Mouse (Mus musculus) intestine, embryonic 15.5 days (tissue): ENCODE results near the gene Notch2. TPM values are rescaled to one million over a fixed set of nuclear protein-coding genes. Genes with fewer than 3 reads are reported as not detected.

ENCODE experiments used
- ATAC-seq: fragments of 200-750 bp; cut with Nextera tagmentation; 2 replicates; pipeline ENCODE4 v1.8.0; 2017; ENCODE audit warnings: moderate TSS enrichment, moderate library complexity
- H3K27ac ChIP-seq: fragments of 300-500 bp; sonication (generic); 2 replicates; pipeline ENCODE4 v1.5.1; 2015; ENCODE audit warnings: mild to moderate bottlenecking, inconsistent platforms
- H3K27me3 ChIP-seq: fragments of 300-500 bp; sonication (generic); replicated peaks from 2 replicates; pipeline ENCODE4 v1.6.1; 2015; ENCODE audit warnings: inconsistent platforms
- H3K36me3 ChIP-seq: fragments of 300-500 bp; sonication (generic); 2 replicates; pipeline ENCODE4 v1.6.1; 2015; ENCODE audit warnings: inconsistent platforms
- H3K4me1 ChIP-seq: fragments of 300-500 bp; sonication (generic); replicated peaks from 2 replicates; pipeline ENCODE4 v1.6.1; 2015; ENCODE audit warnings: inconsistent platforms
- H3K4me2 ChIP-seq: fragments of 300-500 bp; sonication (generic); replicated peaks from 2 replicates; pipeline ENCODE4 v1.6.1; 2015; ENCODE audit warnings: mild to moderate bottlenecking, inconsistent platforms
- H3K4me3 ChIP-seq: fragments of 300-500 bp; sonication (generic); replicated peaks from 2 replicates; pipeline ENCODE4 v1.5.1; 2015; ENCODE audit warnings: inconsistent platforms
- H3K9ac ChIP-seq: fragments of 300-500 bp; sonication (generic); 2 replicates; pipeline ENCODE4 v1.6.1; 2015; ENCODE audit warnings: inconsistent platforms
- H3K9me3 ChIP-seq: fragments of 300-500 bp; sonication (generic); 2 replicates; pipeline ENCODE4 v1.6.1; 2016; ENCODE audit warnings: inconsistent platforms
- WGBS: fragments of 180-500 bp; shearing (Covaris S2); methylation state at CpG from one replicate; pipeline ENCODE4 v1.1.7; 2015; 5-methylcytosine and 5-hydroxymethylcytosine counted together
- polyA plus RNA-seq: library from polyadenylated mRNA; unstranded; fragments of >200 nt; fragmentation: Nextera tagmentation; extraction: Ambion mirVana; gene quantifications from 2 replicates; pipeline ENCODE4 v1.2.1, GENCODE M21; 2015

Gene Notch2
- polyA plus RNA-seq, 1 experiment from 2014 or later: 17.9 TPM

DNA sequence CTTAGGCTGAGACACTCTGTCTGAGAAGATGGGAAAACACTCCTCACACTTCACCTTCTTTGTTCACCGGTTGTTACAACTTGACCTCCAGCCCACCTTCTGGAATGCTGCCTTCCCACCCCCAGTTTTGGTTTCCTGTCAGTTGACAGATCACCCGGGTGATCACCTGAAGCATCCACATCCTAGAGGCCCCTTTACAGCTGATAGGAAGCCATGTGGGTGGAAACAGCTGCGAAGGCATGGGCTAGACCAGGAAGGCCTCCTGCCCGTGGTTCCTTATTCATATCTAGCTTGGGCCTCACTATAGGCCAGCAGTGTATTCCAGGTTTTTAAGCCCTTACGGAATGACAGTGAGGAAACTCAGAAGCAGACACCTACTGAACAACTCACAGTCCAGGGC lies 73.5 kb downstream of the Notch2 start:
- Histone ChIP-seq H3K4me3 (no peak overlapping the region), H3K27ac (peak overlapping the region; percentile 49), H3K9ac (no peak overlapping the region), H3K36me3 (peaks cover 2% of the 10 kb centered on the region; the same call in 1 of the 2 replicates), H3K4me1 (peaks cover 19% of the 10 kb centered on the region), H3K4me2 (no peak overlapping the region), H3K27me3 (no peaks in the 10 kb centered on the region), H3K9me3 (no peaks in the 10 kb centered on the region)
- ATAC-seq: no peak
- 53% methylated on average over 5 of the region's 5 CpGs for WGBS

DNA sequence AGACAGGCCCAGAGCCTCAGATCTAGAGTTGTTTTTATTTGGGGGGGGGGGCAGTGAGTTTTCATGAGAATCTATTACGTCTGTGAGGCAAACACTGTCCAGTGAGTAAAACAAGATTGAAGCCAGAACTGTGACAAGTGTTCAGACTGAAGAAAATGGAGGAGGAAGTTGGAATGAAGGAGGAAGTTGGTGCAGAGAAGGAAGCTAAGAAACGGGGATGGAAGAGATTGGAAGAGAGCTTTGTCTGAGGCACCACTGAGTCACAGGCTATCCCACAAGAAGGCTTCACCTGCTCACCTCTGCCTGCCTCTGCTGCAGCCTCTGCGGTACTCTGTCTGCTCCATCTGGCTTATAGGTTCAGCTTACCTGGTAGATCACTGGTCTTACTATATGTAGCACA lies 74.2 kb downstream of the Notch2 start:
- H3K9me3 ChIP-seq: no peaks in the 10 kb centered on the region
- peaks cover 19% of the 10 kb centered on the region for H3K4me1 ChIP-seq
- whole genome bisulfite sequencing: 78% methylated on average over 3 of the region's 3 CpGs
- H3K9ac ChIP-seq: no peak overlapping the region
- H3K36me3 ChIP-seq: 0 out of 2 replicates have a peak, but pooled peaks cover 2% of the 10 kb centered on the region
- no peak overlapping the region for H3K4me2 ChIP-seq
- no peaks in the 10 kb centered on the region for H3K27me3 ChIP-seq
- no peak for ATAC-seq
- H3K4me3 ChIP-seq: no peak overlapping the region
- H3K27ac ChIP-seq: no peak overlapping the region

DNA sequence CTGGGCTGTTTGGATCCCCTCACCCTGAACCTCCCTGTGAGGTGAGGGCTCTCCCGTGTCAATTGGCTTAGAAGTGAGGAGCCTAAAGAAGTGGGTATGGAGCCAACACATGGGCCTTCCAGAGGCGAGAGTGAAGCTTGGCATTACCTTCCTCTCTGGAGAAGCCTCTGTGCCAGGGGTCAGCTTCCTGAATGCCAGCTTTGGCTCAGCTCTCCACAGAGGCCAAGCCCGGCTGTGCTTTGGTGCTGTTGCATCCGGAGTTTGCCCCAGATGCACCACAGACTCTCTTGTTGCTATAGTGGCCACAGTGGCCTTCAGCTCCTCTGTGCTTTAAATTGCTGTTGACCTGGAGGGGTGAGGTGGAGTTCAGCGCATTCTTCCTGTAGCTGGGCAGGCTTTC lies 76.4 kb downstream of the Notch2 start:
- no peaks in the 10 kb centered on the region for H3K27me3 ChIP-seq
- ATAC-seq: no peak
- H3K4me3 ChIP-seq: no peak overlapping the region
- no peak overlapping the region for H3K27ac ChIP-seq
- no peaks in the 10 kb centered on the region for H3K9me3 ChIP-seq
- H3K36me3 ChIP-seq: no peaks in the 10 kb centered on the region
- 61% methylated on average over 5 of the region's 5 CpGs for WGBS
- no peak overlapping the region for H3K4me2 ChIP-seq
- peaks cover 17% of the 10 kb centered on the region for H3K4me1 ChIP-seq
- H3K9ac ChIP-seq: no peak overlapping the region

DNA sequence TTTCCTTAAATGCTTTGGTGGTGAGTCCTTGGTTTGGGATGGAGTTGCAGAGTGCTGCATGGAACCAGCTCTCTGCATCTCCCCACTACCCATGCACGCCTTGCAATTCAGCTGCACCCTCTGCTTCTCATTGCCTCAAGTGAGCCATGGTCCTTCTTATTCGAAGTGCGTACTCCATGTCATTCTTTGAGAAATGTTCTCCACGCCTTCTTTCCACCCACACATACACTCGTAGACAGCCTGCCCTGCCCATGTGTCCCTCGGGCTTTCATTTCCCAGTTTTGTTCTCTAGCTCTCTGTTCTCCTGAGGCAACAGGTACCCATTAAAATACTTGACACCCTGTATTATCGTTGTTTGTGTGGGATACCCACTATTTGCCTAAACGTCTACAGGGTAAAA lies 76.8 kb downstream of the Notch2 start:
- Histone ChIP-seq H3K9me3 (no peaks in the 10 kb centered on the region), H3K9ac (no peak overlapping the region), H3K27ac (no peak overlapping the region), H3K4me3 (no peak overlapping the region), H3K36me3 (no peaks in the 10 kb centered on the region), H3K4me2 (no peak overlapping the region), H3K4me1 (peaks cover 14% of the 10 kb centered on the region), H3K27me3 (no peaks in the 10 kb centered on the region)
- WGBS: 75% methylated on average over 8 of the region's 8 CpGs
- no peak for ATAC-seq

DNA sequence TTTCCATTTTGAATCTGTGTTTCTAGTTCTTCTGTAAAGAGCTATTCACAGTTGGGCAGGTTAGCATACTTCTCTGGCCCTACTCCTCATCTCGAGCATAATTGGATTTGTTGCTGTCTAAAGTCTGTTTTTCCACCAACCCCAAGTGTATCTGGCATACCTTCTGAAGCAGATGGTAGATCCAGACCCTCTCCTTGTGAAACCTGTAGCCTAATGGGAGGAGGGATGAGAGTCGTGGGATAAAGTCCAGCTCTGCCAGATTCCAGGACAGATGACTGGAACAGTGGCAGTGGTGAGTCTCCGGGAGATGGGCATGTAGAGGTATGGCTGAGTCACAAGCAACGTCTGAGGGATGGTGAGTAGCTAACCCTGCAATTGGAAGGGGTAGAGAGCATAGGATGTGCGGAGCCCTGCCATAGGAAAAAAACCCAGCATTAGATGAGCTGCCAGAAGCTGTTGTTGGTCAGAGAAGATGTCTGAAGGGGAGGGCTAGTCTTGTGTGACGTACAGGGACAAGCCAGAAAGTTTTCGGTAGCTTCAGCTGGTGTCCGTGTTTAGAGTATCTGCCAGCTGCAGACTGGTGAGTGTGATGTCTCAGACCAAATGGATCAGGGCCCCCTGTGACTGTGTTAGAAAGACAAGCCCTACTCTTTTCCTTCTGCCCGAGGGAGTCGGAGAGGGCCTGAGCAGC lies 79.5 kb downstream of the Notch2 start:
- Histone ChIP-seq H3K4me3 (no peak overlapping the region), H3K27ac (0 out of 2 replicates have a peak overlapping the region, but pooled peaks have one; percentile 27), H3K36me3 (0 out of 2 replicates have a peak, but pooled peaks cover 7% of the 10 kb centered on the region), H3K4me2 (no peak overlapping the region), H3K9ac (no peak overlapping the region), H3K9me3 (no peaks in the 10 kb centered on the region), H3K27me3 (no peaks in the 10 kb centered on the region), H3K4me1 (peaks cover 7% of the 10 kb centered on the region)
- WGBS: 73% methylated on average over 10 of the region's 10 CpGs
- no peak for ATAC-seq

DNA sequence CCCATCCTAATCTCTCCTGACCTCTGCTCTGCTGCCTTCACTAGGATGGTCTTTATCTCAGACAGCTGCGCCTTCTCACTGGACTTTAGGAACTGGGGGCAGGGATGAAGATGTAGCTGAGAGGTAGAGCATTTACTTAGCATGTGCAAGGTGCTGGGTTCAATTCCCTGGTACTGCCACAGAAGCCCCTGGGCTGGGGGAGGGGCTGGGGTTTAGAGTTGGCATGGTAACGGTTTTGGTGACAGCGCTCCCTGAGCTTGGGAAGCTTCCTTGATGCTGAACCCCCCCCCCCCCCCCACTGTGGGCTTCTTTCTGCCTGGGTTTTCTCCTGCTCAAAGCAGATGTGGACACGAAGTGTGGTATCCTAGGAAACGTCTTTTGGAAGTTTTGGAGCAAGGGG lies 80.6 kb downstream of the Notch2 start:
- ATAC-seq: no peak
- Histone ChIP-seq H3K36me3 (0 out of 2 replicates have a peak, but pooled peaks cover 9% of the 10 kb centered on the region), H3K9ac (no peak overlapping the region), H3K4me1 (peaks cover 7% of the 10 kb centered on the region), H3K27me3 (no peaks in the 10 kb centered on the region), H3K4me3 (no peak overlapping the region), H3K4me2 (no peak overlapping the region), H3K27ac (0 out of 2 replicates have a peak overlapping the region, but pooled peaks have one; percentile 24), H3K9me3 (no peaks in the 10 kb centered on the region)
- 66% methylated on average over 5 of the region's 5 CpGs for WGBS

DNA sequence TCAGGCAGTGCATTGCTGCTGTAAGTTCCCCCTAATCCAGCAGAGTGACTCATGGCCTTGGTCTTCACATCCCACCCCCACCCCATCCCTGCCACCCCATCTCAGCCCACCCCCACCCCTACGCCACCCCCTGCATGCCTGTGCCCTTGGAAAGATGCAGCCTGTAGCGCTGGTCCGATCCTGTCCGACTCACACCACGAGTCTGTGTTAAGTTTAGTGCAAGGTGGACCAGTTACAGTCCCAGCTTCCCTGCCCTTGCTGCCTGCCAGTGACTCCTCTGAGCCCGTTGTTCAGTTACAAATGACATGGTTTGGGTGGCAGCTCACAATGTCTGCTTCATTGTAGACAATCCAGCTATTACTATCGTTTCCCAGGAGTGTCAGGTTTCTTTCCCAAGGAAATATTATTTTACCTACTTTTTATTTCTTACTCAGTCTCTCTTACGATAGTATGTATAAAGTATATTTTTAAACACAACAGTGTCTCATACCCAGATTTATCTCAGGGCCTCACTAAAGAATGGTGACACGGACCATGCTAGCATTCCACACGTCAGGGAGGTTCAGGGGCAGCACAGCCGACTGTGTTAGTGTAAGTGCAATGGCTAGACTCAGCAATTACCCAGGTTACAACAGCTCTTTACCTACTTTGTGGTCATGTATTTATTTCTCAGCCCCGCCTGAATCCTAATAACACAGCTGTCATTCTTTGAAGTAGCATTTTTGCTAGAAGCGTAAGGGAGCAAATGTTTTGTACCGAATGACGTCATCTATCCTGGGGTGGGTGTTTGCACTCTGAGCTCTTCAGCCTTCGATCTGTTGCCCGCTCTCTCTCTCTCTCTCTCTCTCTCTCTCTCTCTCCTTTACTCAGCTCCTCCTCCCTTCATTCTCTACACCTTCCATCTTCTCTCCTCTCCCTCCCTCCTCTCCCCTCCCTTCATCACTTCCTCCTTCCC lies 81.6 kb downstream of the Notch2 start:
- ATAC-seq: peak; percentile 66
- no peaks in the 10 kb centered on the region for H3K9me3 ChIP-seq
- H3K27me3 ChIP-seq: no peaks in the 10 kb centered on the region
- peaks cover 7% of the 10 kb centered on the region for H3K4me1 ChIP-seq
- no peak overlapping the region for H3K4me3 ChIP-seq
- 0 out of 2 replicates have a peak, but pooled peaks cover 9% of the 10 kb centered on the region for H3K36me3 ChIP-seq
- no peak overlapping the region for H3K4me2 ChIP-seq
- WGBS: 48% methylated on average over 17 of the region's 17 CpGs
- no peak overlapping the region for H3K9ac ChIP-seq
- 0 out of 2 replicates have a peak overlapping the region, but pooled peaks have one; percentile 24 for H3K27ac ChIP-seq

DNA sequence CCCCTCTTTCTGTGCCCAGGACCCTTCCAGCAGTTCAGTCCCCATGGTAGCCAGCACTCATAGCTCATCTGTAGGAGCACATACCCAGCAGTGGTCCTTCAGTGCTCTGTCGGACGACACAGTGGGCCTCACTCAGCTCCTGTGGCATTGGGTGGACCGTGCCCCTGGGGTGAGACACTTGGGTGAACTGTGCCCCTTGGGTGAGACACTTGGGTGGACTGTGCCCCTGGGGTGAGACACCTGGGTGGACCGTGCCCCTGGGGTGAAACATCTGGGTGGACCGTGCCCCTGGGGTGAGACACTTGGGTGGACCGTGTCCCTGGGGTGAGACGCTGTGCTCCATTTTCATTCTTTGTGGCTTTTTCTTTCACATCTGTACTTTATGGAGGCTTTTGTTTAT lies 83.7 kb downstream of the Notch2 start:
- H3K27me3 ChIP-seq: no peaks in the 10 kb centered on the region
- H3K4me3 ChIP-seq: no peak overlapping the region
- no peak overlapping the region for H3K9ac ChIP-seq
- H3K36me3 ChIP-seq: peaks cover 24% of the 10 kb centered on the region
- WGBS: 94% methylated on average over 7 of the region's 7 CpGs
- no peak overlapping the region for H3K27ac ChIP-seq
- H3K9me3 ChIP-seq: no peaks in the 10 kb centered on the region
- no peak for ATAC-seq
- no peak overlapping the region for H3K4me2 ChIP-seq
- H3K4me1 ChIP-seq: peaks cover 7% of the 10 kb centered on the region

DNA sequence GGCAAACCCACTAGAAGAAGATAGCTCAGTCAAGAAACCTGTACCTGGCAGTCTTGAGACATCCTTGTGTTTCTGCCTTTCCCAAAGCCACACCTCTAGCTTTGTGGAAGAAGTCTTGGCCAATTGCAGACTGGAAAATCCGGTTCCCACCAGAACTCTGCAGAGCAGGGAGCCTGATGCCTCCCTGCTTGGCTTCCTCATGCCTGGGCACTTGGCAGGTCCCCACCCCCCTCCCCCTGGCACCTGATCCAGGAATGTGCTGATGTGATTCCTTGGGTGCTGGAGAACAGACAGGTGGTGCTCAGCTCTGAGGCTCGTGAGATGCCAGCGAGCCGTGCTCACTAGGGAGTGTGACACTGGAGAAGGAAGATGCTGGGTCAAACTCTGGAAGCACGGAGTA lies 85.3 kb downstream of the Notch2 start:
- H3K27me3 ChIP-seq: no peaks in the 10 kb centered on the region
- 86% methylated on average over 5 of the region's 5 CpGs for WGBS
- peaks cover 38% of the 10 kb centered on the region for H3K36me3 ChIP-seq
- no peak overlapping the region for H3K9ac ChIP-seq
- no peaks in the 10 kb centered on the region for H3K9me3 ChIP-seq
- no peak overlapping the region for H3K4me2 ChIP-seq
- no peak overlapping the region for H3K27ac ChIP-seq
- H3K4me1 ChIP-seq: peaks cover 7% of the 10 kb centered on the region
- H3K4me3 ChIP-seq: no peak overlapping the region
- ATAC-seq: peak; percentile 18; the same call in 1 of the 2 replicates

DNA sequence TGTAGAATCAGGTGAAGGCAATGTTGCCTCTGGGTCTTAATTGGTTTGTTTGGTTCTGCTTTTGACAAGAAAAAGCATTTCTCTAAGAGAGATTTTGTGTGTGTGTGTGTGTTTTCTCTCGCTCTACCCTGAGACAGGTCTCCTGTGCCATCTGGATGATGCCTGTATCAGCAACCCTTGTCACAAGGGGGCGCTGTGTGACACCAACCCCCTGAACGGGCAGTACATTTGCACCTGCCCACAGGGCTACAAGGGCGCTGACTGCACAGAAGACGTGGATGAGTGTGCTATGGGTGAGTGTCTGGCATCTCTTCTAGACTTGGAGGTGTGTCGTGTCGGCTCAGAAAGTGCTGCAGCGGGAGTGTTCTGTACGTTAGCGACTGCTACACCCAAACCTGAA lies 86.0 kb downstream of the Notch2 start:
- Histone ChIP-seq H3K36me3 (peaks cover 38% of the 10 kb centered on the region), H3K27me3 (no peaks in the 10 kb centered on the region), H3K4me1 (peaks cover 10% of the 10 kb centered on the region), H3K27ac (no peak overlapping the region), H3K4me2 (no peak overlapping the region), H3K4me3 (no peak overlapping the region), H3K9me3 (no peaks in the 10 kb centered on the region), H3K9ac (no peak overlapping the region)
- WGBS: 86% methylated on average over 10 of the region's 10 CpGs
- no peak for ATAC-seq

DNA sequence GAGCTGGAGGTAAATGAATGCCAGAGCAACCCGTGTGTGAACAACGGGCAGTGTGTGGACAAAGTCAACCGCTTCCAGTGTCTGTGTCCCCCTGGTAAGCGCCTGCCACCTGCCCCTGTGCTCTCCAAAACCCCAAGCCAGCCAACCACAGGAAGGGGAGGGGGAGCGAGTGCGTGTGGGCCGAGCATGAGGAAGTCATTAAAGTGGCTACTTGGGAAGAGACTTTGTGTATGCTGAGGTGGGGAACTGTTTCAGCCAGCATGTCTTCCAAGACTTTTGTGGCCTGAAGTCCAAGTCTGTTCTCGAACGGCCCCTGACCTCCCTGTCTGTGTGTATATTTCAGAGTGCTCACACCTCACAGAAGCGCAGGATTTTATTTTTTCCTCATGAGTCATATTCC lies 88.2 kb downstream of the Notch2 start:
- no peak for ATAC-seq
- WGBS: 77% methylated on average over 10 of the region's 10 CpGs
- H3K9ac ChIP-seq: no peak overlapping the region

DNA sequence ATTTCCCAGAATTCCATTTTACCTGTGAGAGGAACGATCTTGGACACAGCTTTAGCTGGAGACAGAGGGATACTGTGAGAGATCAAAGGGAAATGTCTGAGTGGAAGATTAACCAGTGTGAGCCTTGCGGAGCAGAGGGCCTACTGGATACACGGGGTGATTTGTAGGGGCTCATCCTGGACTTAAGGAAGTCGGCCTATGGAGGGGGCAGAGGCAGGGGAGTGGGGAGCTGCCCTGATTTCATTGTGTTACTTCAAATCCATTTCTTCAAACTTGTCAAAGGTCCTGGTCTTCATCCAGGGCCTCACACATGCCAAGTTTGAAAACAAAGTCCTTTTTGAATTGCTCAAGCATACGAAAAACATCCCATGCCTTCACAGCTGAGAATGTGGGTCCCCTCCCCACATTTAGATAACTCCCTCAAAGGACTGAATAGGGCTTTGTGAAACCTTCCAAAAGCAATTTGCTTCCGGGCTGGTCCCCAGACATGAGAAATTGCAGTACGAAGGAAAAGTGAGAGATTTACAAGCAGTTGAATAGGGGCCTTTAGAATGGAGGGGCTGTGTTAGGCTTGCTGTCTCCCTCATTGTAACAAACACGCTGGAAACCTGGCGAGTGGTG lies 91.6 kb downstream of the Notch2 start:
- 45% methylated on average over 9 of the region's 9 CpGs for WGBS
- Histone ChIP-seq H3K36me3 (peaks cover 44% of the 10 kb centered on the region), H3K4me2 (no peak overlapping the region), H3K4me3 (no peak overlapping the region), H3K27ac (no peak overlapping the region), H3K9ac (no peak overlapping the region), H3K27me3 (no peaks in the 10 kb centered on the region), H3K4me1 (peaks cover 19% of the 10 kb centered on the region), H3K9me3 (no peaks in the 10 kb centered on the region)
- 0 out of 2 replicates have a peak, but pooled peaks have one; percentile 30 for ATAC-seq

More for the DNA sequence above, 88.2 kb downstream of the Notch2 start:
- H3K36me3 ChIP-seq: peaks cover 50% of the 10 kb centered on the region
- H3K27me3 ChIP-seq: no peaks in the 10 kb centered on the region
- no peak overlapping the region for H3K4me3 ChIP-seq
- no peak overlapping the region for H3K4me2 ChIP-seq
- peaks cover 14% of the 10 kb centered on the region for H3K4me1 ChIP-seq
- H3K9me3 ChIP-seq: no peaks in the 10 kb centered on the region
- no peak overlapping the region for H3K27ac ChIP-seq
